Mouse (Mus musculus) cerebellum, adult 9-10 months (tissue): ENCODE data around the gene Iqce.
"Not testable (repeated sequence)": the region's sequence is repeated elsewhere in the genome, so short reads cannot be mapped to it uniquely, and the experiment has no call there.

Experiments used
- DNase-seq: peaks from one replicate; pipeline ENCODE4 v3.0.0; 2022

Iqce gene

GRCm38 (mm10) chr5:140704378-140705251, 2.4 kb upstream of the Iqce start, which contains the start of gene Brat1:
Brat1 (plus strand) TSS chr5:140705011.
- peak; percentile 100 for DNase-seq

GRCm38 (mm10) chr5:140703480-140704377, 1.6 kb upstream of the Iqce start:
- peak; percentile 55 for DNase-seq

- DNase-seq, result peak; percentile 62
These were observed 519 bp upstream of the Iqce start for GRCm38 (mm10) chr5:140702618-140703175.

GRCm38 (mm10) chr5:140701661-140702060, 517 bp downstream of the Iqce start:
- DNase-seq, result peak; percentile 63

GRCm38 (mm10) chr5:140699776-140700175, 2.4 kb downstream of the Iqce start:
- peak; percentile 38 for DNase-seq

- DNase-seq, result no peak
These were observed 6.2 kb downstream of the Iqce start for GRCm38 (mm10) chr5:140695987-140696386.

- DNase-seq, result no peak
These were observed 13.7 kb downstream of the Iqce start for GRCm38 (mm10) chr5:140688434-140688833.

GRCm38 (mm10) chr5:140684343-140685148, 17.6 kb downstream of the Iqce start:
- DNase-seq, result peak; percentile 39

- DNase-seq, result no peak
These were observed 20.1 kb downstream of the Iqce start for GRCm38 (mm10) chr5:140682113-140682512.

- DNase-seq, result no peak
These were observed 21.2 kb downstream of the Iqce start for GRCm38 (mm10) chr5:140680950-140681349.

GRCm38 (mm10) chr5:140680051-140680450, 22.1 kb downstream of the Iqce start:
- no peak for DNase-seq

- DNase-seq, result no peak
These were observed 25.0 kb downstream of the Iqce start for GRCm38 (mm10) chr5:140677137-140677536.

GRCm38 (mm10) chr5:140675640-140676039, 26.5 kb downstream of the Iqce start:
- DNase-seq, result no peak

GRCm38 (mm10) chr5:140675079-140675478, 27.1 kb downstream of the Iqce start:
- DNase-seq, result no peak

GRCm38 (mm10) chr5:140674036-140674435, 28.1 kb downstream of the Iqce start:
- no peak for DNase-seq

GRCm38 (mm10) chr5:140672603-140673002, 29.6 kb downstream of the Iqce start:
- DNase-seq, result not testable (repeated sequence)

GRCm38 (mm10) chr5:140672115-140672514, 30.1 kb downstream of the Iqce start:
- DNase-seq, result no peak

- DNase-seq, result peak; percentile 49
These were observed 38.5 kb downstream of the Iqce start for GRCm38 (mm10) chr5:140663621-140664180.

- peak; percentile 19 for DNase-seq
These were observed 39.2 kb downstream of the Iqce start for GRCm38 (mm10) chr5:140662741-140663592.

GRCm38 (mm10) chr5:140661875-140662643, 40.1 kb downstream of the Iqce start:
- DNase-seq, result no peak
